Mouse (Mus musculus): ENCODE data around the gene Gse1. TPM values are rescaled to one million over a fixed set of nuclear protein-coding genes. Genes with fewer than 3 reads are reported as not detected.

The Gse1 gene
- total RNA-seq, 4 experiments from 2014 or later, result 71.5 to 78.0 (median 73.1) TPM

DNA sequence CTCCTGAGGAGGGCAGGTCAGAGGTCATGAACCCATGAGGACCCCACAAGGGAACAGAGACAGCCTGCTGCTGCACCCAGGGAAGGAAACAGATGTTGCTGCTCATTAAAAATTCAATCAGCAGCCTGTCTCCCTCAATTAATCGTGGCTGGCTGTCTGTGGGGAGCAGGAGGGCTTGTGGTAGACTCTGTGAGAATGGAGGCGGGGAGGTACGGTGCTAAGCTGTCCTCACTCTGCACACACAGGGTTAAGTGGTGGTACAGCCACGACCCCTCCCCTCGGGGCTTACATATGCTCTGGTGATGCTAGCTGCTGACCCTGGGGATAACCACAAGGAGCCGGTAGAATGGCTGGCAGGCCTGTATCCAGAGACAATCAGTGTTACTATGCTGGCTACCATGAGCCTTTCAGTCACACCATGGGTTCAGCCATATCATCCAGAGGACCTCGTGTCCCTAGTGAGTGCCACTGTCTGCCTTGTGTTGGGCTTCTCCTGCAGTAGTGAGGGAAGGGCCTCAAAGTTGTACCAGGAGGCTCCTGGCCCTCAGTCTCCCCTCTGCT lies 337.0 kb downstream of the Gse1 start:
- DNase-seq (ENCODE audit: low spot score in 2 of 2), result no peak

DNA sequence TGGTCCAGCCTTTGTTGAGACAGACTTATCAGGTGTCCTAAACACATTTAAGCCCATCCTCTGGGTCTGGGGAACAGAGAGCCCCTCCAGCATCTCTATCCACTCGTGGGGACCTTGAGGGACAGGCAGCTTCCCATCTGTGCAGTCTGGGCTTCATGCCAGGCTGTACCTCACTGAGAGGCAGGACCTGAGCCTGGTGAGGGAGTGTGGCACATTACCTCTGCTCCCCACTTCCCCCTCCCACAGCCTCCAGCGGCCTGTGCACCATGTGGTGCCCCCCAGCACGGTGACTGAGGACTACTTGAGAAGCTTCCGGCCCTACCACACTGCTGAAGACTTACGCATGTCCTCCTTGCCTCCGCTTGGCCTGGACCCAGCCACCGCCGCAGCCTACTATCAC lies 338.4 kb downstream of the Gse1 start:
- no peak for DNase-seq (ENCODE audit: low spot score in 2 of 2)

DNA sequence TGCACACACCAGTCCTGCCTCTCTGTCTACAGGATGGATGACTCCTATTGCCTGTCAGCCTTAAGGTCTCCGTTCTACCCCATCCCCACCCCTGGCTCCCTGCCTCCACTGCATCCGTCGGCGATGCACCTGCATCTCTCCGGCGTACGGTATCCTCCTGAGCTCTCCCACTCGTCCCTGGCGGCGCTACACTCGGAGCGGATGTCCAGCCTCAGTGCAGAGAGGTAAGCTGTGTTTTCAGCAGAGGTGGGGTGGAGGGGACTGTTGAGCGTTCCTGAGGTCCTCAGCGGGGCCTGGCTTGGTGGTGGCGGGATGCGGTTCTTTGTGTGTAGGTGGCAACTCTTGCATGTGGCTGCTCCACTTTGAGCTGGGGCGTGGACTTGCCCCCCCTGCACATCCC lies 339.5 kb downstream of the Gse1 start:
- no peak for DNase-seq (ENCODE audit: low spot score in 2 of 2)

DNA sequence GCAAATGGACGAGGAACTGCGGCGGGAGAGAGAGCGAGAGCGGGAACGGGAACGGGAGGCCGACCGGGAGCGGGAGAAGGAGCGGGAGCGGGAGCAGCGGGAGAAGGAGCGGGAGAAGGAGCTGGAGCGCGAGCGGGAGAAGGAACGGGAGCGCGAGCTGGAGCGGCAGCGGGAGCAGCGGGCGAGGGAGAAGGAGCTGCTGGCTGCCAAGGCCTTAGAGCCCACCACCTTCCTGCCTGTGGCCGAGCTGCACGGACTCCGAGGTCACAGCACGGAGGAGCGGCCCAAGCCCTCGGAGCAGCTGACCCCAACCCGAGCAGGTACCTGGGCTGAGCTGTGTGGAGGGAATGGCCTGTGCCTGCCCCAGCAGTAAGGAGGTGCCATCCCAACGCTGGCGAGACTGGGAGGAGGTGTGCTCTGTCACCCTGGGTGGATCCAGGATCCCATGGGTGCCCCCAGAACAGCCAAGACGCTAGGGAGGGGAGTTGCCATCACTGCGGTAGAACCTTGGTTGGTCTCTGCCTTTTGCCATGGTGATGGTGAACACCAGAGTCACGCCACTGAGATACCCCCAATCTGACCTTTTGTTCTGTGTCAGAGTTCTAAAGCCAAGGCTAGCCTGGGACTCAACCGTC lies 340.0 kb downstream of the Gse1 start:
- no peak for DNase-seq (ENCODE audit: low spot score in 2 of 2)

DNA sequence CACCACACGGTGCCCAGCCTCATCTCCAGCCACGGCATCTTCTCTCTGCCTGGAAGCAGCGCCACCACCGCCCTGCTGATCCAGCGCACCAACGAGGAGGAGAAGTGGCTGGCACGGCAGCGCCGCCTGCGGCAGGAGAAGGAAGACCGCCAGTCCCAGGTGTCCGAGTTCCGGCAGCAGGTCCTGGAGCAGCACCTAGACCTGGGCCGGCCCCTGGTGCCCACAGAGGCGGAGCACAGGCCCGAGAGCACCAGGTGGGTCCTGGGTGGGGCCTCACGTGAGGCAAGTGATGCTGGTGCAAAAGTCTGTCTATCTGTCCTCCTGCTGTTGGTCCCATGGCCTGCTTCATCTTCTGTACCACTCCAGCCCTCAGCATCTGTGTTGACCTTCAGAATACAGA lies 340.9 kb downstream of the Gse1 start:
- no peak for DNase-seq (ENCODE audit: low spot score in 2 of 2)

DNA sequence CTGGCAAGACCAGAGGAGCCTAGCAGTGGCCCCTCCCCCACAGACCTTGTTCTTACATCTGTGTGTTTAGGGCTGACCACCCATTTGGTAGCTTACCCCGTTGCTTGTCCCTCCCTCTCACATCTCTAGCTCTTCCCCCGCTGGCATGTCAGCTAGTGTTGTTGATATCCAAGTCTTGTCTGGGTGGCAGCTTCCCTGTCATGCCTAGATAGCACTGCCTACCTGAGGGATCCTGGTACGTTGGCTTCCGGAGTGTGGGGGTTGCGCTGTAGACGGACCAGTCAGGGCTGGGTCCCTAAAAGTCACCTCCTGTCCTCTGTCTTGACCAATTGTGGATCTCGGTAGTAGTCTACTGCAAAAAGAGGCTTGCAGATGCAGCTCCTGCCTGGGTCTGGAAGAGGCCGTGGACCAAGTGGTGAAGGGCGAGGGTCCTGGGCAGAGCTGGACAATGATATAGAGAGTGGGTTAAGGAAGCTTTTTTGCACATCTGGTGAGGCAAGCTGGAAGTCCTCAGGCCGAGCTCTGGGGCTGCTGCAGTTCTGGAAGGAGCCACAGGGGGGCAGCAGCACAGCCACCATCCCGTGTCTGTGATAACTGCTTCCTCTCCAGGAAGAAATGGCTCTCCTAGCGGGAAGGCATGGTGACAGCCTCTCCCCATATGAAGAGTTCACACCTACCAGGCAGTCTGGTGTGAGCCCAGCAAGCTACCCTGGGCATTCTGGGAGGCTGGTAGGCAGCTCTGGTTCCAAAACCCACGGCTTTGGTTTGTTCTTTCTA lies 341.9 kb downstream of the Gse1 start:
- peak in 1 of 2 experiments; percentile 79 for DNase-seq (ENCODE audit: low spot score in 2 of 2)

DNA sequence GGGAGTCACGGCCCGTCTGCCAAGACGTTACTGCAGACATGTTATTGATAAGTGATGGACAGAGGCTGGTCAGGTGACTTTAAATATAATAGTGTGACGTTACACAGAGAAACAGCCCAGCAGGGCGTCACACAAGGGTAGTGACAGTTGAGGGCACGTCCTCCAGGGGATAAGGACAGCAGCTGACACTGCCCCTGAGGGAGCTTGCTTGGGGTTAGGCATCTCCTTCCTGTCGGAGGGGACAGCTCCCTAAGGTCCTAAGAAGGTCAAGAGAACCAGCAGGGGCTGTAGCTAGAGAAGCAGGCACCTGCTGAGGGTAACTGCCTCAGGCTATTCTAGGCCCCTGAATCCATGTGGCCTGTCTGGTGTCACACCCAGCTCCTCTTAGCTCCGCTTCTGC lies 343.3 kb downstream of the Gse1 start:
- DNase-seq (ENCODE audit: low spot score in 2 of 2), result no peak

DNA sequence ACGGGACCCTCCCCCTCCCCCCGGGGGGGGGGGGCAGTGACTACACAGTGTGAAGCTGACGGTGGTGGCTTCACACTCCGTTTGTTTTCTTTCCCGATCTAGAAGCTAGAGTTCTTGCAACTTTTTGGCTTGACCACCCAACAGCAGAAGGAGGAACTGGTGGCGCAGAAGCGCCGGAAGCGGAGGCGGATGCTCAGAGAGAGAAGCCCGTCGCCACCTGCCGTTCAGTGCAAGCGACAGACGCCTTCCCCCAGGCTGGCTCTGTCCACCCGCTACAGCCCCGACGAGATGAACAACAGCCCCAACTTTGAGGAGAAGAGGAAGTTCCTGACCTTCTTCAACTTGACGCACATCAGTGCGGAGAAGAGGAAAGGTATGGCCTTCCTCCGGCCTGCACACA lies 344.3 kb downstream of the Gse1 start:
- DNase-seq (ENCODE audit: low spot score in 2 of 2), result peak in 1 of 2 experiments; percentile 68

DNA sequence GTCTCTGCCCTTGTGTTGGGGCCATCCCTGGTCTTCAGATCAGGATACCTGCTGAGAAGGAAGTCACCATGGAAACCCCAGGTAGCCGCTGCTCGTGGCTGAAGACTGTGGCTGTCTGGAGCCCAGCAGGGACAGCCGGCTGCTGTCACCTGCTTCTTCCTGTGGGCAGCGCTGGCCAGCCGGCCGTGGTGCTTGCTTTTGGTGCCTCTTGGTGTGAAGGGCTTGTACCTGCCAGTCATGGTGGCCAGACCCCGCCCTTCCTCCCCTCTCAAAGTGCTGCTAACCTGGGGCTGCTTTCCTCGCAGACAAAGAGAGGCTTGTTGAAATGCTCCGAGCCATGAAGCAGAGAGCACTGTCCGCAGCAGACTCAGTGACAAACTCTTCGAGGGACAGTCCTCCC lies 345.6 kb downstream of the Gse1 start:
- peak in 1 of 2 experiments; percentile 9 for DNase-seq (ENCODE audit: low spot score in 2 of 2)

DNA sequence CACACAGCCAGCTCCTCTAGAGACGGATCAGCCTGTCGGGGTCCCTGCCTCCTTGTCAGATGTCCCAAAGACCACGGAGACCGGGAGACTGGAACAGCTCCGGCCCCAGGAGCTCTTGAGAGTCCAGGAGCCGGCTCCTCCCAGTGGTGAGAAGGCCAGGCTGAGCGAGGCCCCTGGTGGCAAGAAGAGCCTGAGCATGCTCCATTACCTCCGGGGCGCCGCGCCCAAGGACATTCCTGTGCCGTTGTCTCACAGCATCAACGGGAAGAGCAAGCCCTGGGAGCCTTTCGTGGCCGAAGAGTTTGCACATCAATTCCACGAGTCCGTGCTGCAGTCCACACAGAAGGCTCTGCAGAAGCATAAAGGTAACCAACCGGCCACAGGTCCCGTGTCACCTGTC lies 346.7 kb downstream of the Gse1 start:
- DNase-seq (ENCODE audit: low spot score in 2 of 2), result peak in 1 of 2 experiments; percentile 10

DNA sequence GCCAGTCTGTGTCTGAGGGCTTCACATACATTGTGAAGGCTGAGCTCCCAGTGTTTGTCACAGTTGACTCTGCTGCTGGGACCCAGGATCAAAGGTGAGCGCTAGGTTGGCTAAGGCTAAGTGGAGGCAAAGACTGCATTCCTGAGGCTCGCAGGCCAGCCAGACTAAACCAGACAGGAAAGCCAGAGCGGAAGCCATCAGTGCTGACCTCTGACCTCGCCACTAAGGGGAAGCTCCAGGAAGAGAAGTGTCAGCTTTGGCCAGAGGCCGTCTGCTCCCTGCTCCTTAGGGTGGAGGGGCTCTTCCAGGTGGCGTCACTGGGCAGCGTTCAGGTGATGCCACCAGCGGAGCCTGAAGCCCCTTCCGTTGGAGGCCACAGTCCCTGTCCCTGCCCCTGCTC lies 347.5 kb downstream of the Gse1 start:
- no peak for DNase-seq (ENCODE audit: low spot score in 2 of 2)

DNA sequence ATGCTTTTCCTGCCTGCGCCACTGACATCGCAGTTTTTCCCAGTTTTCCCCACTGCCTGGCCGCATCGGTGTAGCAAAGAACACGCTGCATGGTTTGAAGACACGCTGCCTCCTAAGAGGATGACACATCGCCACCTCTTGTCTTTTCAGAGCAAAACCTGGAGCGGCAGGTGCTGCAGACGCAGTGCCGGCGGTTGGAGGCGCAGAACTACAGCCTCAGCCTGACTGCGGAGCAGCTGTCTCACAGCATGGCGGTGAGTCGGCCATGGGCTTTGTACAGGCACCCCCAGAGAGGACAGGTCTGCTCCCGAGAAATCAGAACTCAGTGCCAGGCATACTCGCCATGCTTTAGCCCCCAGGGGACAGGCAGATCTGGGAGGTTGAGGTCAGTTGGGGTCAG lies 349.6 kb downstream of the Gse1 start:
- DNase-seq (ENCODE audit: low spot score in 2 of 2), result no peak

DNA sequence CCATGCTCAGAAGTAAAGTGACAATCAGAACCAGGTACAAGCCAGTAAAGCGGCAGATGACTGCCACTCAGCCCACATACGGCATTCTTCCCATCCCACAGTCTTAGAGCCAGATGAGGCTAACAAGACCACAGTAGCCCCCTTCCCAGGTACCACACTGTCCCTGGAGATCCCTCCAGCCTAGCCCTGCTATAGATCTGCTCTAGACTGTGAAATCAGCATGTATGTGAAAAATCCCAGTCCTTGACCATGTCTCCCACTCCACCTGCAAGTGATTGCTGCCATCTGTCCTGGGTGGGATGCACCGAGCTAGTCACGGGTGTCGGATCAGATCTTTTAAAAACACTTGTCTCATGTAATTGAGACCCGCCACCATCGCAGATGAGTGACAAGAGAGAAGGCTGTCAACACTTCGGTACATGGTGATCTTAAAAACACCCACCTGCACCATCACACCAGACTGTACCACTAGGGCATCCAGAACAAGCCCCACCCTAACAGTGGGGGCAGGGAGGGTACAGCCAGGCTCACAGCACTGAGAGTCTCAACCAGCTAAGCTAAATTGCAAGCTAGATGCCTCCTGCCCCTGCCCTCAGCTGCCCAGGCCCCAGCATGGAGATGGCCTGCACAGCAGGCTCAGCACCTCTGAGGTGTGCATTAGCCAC lies 352.2 kb downstream of the Gse1 start:
- no peak for DNase-seq (ENCODE audit: low spot score in 2 of 2)

DNA sequence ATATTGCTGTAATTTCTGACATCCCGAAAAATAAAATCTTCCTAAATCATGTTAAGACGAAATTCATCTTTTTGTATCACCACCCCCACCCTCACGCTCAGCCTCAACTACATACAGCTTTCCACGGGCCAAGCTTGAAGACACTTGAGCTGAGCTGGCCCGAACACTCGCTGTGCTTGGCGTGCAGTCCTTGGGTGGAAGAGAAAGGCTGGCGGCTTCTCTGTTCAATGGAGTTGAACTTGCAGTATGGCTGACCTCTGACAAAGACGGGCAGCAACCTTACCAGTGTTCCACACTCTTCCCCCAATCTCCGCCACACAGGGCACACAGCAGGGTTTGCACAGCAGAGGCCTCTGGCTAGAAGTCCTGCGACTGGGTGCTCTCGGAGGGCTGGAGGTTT lies 353.1 kb downstream of the Gse1 start:
- DNase-seq (ENCODE audit: low spot score in 2 of 2), result no peak

DNA sequence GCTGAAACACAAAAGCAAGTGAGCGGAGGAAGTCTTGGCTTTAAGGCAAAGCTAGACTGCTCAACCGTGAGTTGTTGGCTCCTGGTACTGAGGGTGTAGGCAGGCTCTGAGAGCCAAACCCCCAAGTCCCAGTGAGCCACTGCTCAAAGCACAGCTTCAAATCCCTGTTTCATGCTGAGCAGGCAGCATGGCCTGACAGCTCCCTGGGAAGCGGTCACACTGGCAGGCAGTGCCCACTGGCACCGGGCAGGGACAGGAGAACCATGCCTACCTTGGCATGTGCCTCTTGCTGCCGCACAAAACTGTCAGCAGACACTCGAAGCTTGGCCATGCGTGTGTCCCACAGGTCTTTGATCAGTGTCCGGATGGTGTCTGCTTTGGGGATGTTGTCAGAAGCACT lies 353.6 kb downstream of the Gse1 start:
- no peak for DNase-seq (ENCODE audit: low spot score in 2 of 2)

DNA sequence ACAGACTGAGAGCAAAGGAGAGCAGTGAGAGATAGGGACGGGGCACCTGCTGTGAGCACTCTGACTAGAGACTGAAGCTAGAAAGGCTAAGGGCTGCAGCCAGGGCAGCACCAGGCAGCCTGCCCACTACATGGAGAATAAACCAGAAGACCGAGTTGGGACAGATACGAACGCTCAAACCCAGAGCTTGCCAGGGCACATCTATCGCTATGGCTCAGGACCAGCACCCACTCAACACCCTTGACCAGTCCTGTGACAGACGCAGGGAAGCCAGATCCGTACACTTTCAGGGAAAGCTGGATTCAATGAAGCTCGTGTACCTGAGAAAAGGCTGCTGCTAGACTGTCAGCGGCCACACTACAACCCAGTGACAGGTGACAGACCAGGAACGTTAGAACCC lies 357.3 kb downstream of the Gse1 start:
- DNase-seq (ENCODE audit: low spot score in 2 of 2), result no peak

DNA sequence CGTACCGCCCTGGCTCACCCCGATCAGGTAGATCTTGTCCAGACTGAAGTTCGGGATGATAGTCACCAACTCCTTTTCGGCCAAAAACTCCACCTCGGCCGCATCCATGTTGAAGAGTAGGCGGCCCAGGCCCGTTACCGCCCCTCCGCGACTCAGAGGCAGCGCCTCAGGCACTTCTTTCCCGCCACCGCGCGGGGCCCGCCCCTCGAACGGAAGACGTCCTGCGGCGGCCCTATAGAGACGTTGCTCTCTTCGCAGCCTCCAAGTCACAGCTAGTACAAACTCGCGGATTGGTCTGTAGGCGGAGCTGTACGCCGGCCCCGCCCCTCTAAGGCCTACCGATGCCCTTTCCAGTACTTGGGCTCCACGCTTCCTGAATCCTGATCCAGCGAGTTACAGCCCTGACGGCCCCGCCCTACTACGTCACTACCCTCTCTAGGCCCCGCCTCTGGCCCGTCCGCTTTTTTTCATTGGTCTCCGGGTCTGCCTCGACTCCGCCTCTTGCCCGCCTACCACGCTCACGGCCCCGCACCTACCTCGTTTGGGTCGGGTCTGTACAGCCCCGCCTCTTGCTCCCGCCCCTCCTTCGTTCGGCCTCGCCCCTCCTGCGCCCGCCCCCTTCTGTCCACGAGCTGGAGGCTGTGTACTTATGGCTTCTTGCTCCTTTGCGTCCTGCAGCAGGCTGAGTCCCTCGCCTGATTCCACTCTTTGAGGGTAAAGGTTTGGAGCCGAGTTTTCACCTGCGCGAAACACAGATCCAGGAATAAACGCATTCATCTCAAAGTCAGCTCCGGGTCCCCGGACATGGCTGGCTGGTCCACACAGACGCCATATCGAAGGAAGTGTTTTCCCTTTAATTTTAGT lies 360.9 kb downstream of the Gse1 start, which contains the start of gene Gins2:
Gins2 (minus strand) TSS at position 397 of the 864 bp plus-strand sequence.
- DNase-seq (ENCODE audit: low spot score in 2 of 2), result peak; percentile 97 to 99

DNA sequence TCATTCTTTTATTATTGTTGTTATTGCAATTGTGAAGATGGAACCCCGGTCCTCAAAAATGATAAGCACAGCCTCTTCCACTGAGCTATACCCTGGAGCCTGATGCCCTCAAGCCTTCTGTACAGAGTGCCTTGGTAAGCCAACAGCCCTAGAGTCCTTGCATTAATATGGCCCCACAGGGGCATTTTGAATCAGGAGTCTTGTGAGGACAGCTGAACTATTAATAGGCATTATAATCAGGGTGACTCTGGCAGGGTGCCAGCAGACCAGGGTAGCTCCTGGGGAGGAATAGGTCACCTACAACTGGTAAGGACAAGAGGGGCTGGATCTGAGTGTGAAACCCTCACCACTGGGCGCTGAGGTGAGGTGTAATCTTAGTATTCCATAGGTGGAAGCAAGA lies 361.7 kb downstream of the Gse1 start:
- DNase-seq (ENCODE audit: low spot score in 2 of 2), result no peak

DNA sequence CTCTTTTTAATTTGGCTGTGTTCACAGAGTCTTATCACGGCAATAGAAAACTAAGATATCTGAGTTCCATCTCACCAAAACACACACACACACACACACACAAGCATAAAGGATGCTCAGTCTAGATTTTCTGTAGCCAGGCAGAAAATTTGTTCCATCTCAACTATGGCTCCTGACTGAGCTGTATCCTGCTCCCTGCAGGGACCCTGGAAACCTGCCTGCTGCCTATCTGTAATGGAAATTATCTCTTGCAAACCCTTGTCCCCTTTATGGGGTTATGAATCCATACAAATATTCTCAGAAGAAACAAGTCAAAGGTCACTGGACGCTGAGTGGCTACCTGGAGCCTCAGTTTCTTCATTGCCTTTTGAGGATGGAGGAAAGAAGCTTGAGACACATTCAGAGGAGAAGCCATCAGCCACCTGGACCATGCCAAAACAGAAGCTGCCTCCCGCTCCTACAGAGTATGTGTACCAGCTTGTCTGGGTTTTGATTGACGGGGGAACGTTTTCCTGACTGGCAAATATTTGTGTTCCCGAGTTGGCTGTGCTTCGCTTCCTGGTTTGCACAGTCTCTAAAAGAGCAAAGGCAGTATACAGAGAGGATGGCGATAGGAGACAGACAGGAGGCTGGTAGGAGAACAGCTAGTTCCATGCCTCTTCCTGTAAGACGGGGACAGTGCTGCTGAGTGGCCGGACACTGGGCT lies 363.5 kb downstream of the Gse1 start:
- DNase-seq (ENCODE audit: low spot score in 2 of 2), result no peak

DNA sequence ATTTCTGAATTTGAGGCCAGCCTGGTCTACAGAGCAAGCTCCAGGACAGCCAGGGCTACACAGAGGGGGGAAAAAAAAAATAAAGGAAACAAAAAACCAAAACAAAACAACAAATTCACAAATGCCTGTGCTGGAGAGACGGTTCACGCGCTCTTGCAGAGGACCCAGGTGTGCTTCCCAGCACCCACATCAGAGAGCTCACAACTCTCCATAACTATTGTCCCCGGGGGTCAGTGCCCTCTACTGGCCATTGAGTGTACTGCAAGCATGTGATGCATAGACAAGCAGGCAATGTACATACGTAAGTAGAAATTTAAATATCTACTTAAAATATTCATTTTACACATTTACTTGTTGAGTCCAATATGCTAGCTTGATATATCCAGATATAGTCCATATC lies 366.3 kb downstream of the Gse1 start:
- DNase-seq (ENCODE audit: low spot score in 2 of 2), result no peak

DNA sequence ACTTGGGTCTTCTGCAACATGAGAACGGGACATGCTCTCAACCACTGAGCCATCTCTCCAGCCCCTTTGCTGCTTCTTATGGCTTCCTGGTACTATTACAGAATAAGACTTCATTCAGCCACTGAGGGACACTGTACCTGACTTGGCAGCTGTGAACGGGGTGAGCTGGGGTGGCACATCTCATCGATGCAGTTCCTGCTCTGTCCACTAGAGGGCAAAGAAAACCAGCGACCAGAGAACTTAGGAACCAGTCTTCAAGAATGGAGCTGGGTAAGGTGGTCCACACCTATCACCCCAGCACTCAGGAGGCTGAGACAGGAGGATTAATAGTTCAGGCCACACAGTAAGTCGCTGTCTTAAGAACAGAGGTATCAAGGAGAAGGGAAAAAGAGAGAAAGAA lies 367.7 kb downstream of the Gse1 start:
- no peak for DNase-seq (ENCODE audit: low spot score in 2 of 2)

Measured in left cerebral cortex, adult 8-10 months (tissue).